Mouse (Mus musculus) B cell, adult (primary cell): ENCODE results near the gene Slc34a3. TPM values are rescaled to one million over a fixed set of nuclear protein-coding genes. Genes with fewer than 3 reads are reported as not detected.

Experiments used
- total RNA-seq: library from RNA; stranded (reverse); gene quantifications from 4 replicates; pipeline ENCODE4 v1.2.4, GENCODE M21; 2023; ENCODE audit not compliant: inconsistent age

The Slc34a3 gene
- not detected in 4 replicates for total RNA-seq

DNA sequence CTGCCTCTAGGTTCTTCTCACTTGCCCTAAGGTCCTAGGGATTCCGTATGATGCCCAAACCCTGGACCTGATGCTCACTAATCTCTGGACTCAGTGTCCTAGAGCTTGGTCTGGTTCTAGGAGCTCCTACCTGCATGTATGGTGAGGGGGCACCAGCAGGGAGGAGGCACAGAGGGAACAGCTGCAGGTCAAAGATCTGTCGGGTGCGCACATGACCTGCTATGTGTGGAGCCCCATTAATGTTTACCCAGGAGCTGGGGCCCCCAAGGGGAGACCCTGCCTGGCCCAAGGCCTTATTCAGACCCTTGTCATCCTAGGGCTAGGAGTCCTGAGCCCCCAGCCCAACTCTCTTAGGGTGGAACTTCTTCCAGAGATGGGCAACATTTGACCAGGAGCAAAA lies at the start of gene Slc34a3:
TSS of gene Slc34a3 (minus strand) at position 315 of the 400 bp plus-strand sequence.

DNA sequence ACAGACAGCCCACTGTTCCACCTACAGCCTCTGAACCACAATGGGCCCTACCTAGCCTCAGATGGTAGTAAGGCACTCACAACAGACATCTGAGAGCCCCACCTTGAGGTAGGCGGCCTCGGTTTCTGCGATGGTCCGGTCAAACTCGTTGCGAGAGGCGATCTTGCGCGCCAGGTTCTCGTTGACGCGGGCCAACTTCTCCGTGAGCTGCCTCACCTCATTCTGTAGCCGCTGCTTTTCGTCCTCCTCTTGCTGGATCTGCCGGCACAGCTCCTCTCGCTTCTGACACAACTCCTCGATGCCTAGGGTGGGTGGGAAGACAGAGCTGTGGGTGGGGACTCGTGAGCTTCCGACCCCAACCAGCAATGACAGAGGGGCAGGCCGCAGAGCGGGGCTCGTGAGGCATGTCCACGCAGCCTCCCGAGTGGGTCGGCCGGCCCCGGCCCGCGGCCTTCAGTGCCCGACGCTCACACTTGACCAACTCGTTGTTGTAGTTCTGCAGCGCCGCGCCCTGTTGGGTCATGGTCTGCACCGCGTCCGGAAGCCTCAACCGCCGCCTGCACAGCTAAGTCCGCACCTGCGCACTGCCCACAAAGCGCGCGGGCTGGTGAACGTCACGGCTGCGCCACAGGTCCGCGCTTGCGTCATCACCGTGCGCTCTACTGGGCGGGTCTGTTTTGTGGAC lies 37.8 kb upstream of the Slc34a3 start, which contains the start of the genes Ssna1 and Anapc2:
TSS of gene Ssna1 (minus strand) at position 612 of the 685 bp plus-strand sequence.
TSS of gene Anapc2 (plus strand) at position 652 of the 685 bp plus-strand sequence.

DNA sequence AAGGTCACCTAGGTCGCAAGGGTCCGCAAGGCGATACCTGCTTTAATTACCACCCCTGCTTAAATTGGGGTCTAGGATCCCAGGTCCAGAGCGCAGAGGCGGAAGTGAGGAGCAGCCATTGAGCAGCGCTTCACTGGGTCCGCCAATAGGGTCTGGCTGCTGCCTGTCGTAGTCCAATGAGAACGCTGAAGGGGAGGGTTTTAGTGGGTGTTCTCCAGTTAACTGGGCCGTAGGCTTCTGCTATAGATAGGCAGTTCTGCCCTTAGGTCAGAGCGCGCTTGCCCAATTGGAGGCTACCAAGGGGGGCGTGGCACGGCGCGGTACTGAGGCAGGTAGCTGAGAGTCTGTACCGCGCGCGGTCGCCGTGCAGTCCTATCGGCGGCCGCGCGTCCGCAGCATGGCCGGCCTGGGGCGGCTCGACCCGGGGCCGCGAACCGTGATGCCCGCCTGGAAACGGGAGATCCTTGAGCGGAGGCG lies 28.2 kb upstream of the Slc34a3 start, which contains the start of gene Tprn:
TSS of gene Tprn (plus strand) at position 328 of the 477 bp plus-strand sequence.

DNA sequence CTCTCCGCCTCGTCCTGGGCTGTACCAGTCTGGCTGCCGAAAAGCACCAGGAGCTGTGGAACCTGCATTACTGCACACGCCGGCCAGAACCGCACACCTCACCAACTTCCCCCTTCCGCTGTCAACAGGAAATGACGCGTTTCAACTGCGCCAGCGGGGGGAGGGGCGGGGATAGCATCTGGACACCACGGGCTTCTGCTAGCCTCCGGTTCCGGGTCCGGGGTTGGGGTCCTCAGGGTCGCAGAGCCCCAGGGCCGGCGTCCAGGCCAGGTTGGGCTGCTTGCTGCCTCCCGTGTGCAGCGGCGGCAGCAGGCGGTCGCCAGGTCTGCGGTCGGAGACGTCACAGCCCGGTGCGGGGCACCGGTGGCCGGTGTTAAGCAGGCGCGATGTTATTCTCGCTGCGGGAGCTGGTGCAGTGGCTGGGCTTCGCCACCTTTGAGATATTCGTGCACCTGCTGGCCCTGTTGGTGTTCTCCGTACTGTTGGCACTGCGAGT lies 21.2 kb upstream of the Slc34a3 start, which contains the start of gene Tmem203:
TSS of gene Tmem203 (plus strand) at position 156 of the 496 bp plus-strand sequence.

DNA sequence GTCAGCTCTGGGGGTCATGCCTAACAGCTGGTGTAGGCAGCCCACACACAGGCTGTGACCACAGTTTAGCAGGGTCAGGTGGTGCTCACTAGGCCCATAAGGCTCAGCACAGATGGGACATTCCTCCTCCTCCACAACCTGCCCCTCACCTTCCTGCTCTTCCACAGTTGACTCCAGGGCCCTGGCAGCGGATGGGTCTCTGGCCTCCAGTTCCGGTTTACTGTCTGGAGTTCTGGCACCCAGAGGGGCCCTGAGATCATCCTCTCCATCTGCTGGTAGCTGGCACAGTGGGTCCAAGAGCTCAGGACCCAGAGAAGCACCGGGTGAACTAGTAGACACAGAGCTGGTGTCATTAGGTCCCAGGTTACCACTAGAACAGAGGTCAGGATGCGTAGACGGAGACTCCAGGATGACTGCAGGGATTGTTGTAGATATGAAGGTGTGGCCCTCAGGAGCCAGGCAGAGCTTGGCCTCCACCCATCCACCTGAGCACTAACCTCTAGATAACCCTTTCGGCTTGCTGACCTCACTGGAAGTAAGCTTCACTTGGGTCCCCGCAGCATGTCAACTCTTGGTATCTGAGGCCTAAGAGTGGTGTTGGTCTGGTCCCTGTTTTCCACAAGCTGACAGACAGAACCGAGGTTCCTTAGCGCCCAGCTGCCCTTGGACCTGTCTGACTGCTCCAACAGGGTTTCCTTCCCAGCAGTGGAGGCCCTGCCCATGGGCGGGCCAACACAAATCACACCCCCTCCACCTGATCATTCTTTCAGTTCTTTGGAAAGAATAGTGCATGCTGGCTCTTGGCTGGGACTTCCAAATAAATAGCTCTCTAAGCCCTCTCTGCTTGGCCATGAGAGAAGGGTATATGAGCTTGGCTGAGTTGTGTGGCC lies 12.3 kb upstream of the Slc34a3 start, which contains the start of gene AL732309.1:
TSS of gene AL732309.1 (minus strand) at position 681 of the 890 bp plus-strand sequence.

DNA sequence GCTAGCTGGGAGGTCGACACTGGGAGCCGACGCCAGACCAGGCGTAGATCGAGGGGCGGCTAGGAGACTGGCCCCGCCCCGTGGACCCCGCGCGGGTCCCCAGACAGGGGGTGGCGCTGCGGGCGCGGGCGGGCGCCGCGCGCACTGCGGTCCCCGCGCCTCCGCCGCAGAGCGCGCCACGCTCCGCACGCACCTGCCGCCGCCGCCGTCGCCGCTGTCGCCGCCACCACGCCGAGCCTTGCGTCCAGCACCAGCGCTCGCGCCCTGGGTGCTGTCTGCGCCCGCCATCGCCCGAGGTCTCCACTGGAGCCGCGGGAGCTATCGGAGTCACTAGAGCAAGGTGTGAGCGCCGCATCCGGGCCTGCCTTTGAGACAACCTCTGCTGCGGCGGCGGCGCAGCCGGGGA lies 7.9 kb upstream of the Slc34a3 start, which contains the start of the genes Rnf208 and Cysrt1:
TSS of gene Rnf208 (plus strand) at position 155 of the 406 bp plus-strand sequence.
TSS of gene Cysrt1 (minus strand) at position 352 of the 406 bp plus-strand sequence.

DNA sequence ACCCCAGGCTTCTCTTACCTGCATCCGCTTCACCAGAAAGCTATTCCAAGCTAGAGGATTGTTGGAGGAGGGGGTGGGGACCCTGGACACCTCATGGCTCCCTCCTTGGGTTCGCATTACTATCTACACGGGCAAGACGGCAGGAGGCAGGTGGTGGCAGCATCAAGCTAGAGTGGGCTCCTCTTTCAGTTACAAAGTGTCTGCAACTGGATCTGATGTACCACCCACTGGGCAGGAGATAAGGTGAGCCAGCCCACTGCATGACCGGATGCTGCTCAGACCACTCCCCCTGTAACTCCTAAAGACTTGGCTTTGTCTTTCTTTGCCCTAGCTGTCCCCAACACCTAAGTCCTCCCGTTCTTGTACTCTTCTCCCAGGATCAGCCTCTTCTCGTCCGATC lies 2.5 kb upstream of the Slc34a3 start, which contains the start of gene Rnf224:
TSS of gene Rnf224 (minus strand) at position 174 of the 400 bp plus-strand sequence.

DNA sequence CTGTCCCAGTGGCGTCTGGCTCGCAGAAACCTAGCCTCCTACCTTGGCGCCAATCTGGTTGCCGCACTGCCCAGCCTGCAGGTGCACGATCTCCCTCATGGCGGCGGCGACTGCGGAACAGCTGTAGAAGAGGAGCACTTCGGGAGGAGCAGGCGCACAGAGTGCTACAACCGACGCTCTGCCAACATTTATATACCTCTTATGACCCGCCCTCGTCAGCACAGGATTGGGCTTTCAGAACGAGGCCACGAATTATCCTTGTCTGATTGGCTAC lies 9.7 kb downstream of the Slc34a3 start, which contains the start of gene Tubb4b:
TSS of gene Tubb4b (minus strand) at position 211 of the 274 bp plus-strand sequence.

DNA sequence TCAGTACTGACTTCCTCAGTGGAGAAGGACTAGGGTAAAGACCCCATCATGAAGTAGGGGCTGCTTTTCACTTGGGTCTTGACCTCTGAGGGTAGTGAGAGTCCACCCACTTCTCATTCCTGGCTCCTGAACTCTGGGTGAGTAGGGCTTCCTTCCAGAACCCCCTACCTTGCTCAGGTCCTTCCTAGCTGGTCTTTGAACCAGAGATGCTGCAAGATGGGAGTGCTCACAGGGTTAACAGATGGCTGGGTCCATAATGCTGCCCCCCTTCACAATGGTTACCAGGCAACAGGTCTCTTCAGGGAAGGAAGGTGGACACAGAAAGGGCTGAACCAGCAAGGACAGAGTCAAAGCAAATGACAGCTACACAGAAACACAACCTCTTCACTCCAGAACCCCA lies 15.7 kb downstream of the Slc34a3 start, which contains the start of gene Fam166a:
TSS of gene Fam166a (plus strand) at position 301 of the 400 bp plus-strand sequence.

DNA sequence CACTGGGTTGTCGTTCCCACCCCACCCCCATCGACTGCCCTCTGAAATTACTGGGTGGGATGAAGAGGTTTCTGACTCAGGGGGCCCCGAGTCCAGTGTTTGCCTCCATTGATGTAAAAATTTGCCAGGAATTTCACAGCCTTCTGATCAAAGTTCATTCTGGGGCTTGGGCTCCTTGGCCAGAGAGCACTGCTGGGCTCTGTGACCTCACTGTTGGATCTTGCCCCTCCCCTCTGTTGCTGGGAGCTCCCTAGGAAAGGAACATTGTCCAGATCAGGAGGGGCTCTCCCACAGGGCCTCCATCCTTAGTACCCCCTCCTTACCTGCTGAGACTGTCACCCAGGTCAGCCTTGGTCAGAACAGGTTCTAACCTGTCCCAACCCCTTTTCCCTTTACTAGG lies 19.7 kb downstream of the Slc34a3 start, which contains the start of gene Stpg3:
TSS of gene Stpg3 (minus strand) at position 194 of the 400 bp plus-strand sequence.

DNA sequence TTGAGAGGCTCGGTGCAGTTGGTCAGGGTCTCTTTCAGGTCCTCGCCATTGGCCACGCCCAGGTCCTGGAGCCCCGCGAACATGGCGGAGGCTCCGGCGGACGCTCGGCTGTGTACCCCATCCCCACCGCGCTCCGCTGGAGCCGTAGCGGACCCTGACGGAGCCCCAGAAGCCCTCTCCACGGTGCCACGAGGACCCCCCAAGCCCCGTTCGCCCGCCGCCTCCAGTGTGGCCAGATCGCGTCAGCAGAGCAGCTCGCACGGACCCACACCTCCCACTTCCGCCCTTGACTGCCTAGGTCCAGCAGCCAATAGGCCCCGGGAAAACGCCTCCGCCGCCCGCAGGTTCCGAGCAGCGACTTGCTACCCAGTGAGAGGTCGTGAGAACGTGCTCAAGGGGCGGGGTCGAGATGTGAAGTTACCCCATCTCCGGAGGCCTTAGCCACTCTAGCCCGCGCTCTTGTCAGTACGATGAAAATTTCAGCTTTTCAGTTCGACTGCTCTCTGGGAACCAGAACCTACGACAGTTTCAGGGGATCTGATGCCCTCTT lies 23.0 kb downstream of the Slc34a3 start, which contains the start of gene Nelfb:
TSS of gene Nelfb (minus strand) at position 369 of the 550 bp plus-strand sequence.

DNA sequence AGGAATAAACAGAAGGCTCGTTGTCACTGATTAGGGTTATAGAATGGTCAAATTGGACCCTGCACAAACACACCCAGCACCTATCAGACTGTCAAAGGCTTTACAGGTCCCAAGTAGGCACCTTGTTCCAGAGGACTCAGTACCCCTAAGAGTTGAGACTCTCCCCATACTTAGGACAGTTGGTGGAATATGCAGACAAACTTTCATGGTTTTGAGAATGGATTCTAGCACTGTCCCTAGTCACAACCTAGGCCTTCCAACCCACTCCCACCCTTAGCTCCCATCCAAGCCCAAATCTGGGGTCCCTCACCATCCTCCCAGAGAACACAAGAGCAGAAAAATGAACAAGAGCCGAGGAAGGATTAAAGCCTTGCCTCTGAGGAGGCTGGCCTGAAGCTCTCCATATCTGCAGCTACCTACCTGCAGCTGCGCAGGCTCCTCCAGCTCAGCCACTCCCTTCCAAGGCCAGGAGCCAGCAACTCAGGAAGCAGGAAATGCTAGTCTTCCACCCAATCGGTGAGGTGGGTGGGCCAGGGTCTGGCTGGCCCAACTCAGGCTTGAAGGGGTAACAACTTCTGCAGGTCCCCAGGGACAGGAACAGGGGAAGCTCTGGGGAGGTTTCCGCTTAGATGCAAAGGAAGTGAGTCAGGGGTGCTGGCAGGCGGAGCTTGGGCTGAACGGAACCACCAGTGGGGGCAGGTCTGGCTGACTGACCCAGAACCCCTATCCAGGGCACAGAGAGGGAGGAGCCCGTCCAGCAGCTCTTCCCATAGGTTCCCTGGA lies 37.8 kb downstream of the Slc34a3 start, which contains the start of gene Tor4a:
TSS of gene Tor4a (minus strand) at position 715 of the 783 bp plus-strand sequence.

DNA sequence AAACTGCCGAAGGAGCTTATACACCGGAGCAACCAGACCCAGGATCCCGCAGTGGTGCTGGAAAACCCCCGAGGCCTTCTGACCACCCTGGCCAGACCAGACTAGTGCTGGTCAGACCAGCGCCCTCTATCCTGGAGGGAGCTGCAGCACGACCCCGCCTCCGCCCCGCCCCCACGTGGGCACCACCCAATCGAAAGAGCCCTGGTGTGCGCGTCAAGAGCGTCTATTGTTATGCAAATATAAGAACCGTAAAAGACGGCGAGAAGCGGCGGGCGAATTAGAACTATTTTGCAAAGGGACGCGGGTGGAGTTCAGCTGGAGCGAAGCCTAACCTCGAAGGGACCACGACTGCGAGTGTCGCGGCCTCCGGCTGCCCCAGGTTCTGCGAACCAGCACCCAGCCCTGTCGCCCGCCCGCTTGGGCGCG lies 53.7 kb downstream of the Slc34a3 start, which contains the start of gene Nrarp:
TSS of gene Nrarp (plus strand) at position 281 of the 426 bp plus-strand sequence.

Other genes starting within 250 kb of the Slc34a3 start
- gene Nsmf, start 180.0 kb downstream of the Slc34a3 start, total RNA-seq = 39.7 to 51.9 TPM (median 44.9 TPM) in 4 replicates
- not detected in 4 replicates for gene Entpd8, start 154.1 kb downstream of the Slc34a3 start, total RNA-seq
- gene Noxa1, start 139.2 kb downstream of the Slc34a3 start, total RNA-seq = not detected in 4 replicates
- 5.3 to 6.8 TPM (median 6.0 TPM) in 4 replicates for gene Nrarp, start 53.6 kb downstream of the Slc34a3 start, total RNA-seq
- 28.8 to 32.8 TPM (median 31.4 TPM) in 4 replicates for gene Tor4a, start 37.5 kb downstream of the Slc34a3 start, total RNA-seq
- 71.2 to 97.5 TPM (median 84.8 TPM) in 4 replicates for gene Nelfb, start 22.9 kb downstream of the Slc34a3 start, total RNA-seq
- not detected in 4 replicates for gene Stpg3, start 19.7 kb downstream of the Slc34a3 start, total RNA-seq
- gene Fam166a, start 15.6 kb downstream of the Slc34a3 start, total RNA-seq = not detected in 4 replicates
- 114 to 127 TPM (median 119 TPM) in 4 replicates for gene Tubb4b, start 9.7 kb downstream of the Slc34a3 start, total RNA-seq
- gene Rnf224, start 2.4 kb upstream of the Slc34a3 start, total RNA-seq = not detected in 4 replicates
- gene Rnf208, start 7.9 kb upstream of the Slc34a3 start, total RNA-seq = 0.51 TPM in 1 of 4 replicates, not detected in the others
- not detected in 4 replicates for gene Cysrt1, start 8.1 kb upstream of the Slc34a3 start, total RNA-seq
- gene AL732309.1, start 12.5 kb upstream of the Slc34a3 start, total RNA-seq = 6.2 to 11.8 TPM (median 9.7 TPM) in 4 replicates
- 17.0 to 23.1 TPM (median 22.3 TPM) in 4 replicates for gene Tmem203, start 21.1 kb upstream of the Slc34a3 start, total RNA-seq
- gene Tprn, start 28.3 kb upstream of the Slc34a3 start, total RNA-seq = 11.7 to 16.8 TPM (median 12.7 TPM) in 4 replicates
- gene Ssna1, start 38.1 kb upstream of the Slc34a3 start, total RNA-seq = 36.2 to 41.2 TPM (median 39.2 TPM) in 4 replicates
- gene Anapc2, start 38.1 kb upstream of the Slc34a3 start, total RNA-seq = 99.6 to 125 TPM (median 108 TPM) in 4 replicates
- gene Tmem210, start 53.8 kb upstream of the Slc34a3 start, total RNA-seq = not detected in 4 replicates
- gene Lrrc26, start 55.6 kb upstream of the Slc34a3 start, total RNA-seq = not detected in 4 replicates
- not detected in 4 replicates for gene Grin1, start 84.8 kb upstream of the Slc34a3 start, total RNA-seq
- 38.3 to 49.0 TPM (median 42.3 TPM) in 4 replicates for gene Man1b1, start 98.0 kb upstream of the Slc34a3 start, total RNA-seq
- gene Dpp7, start 122.0 kb upstream of the Slc34a3 start, total RNA-seq = 34.8 to 44.7 TPM (median 42.3 TPM) in 4 replicates
- 29.6 to 32.3 TPM (median 30.7 TPM) in 4 replicates for gene Uap1l1, start 131.3 kb upstream of the Slc34a3 start, total RNA-seq
- 0.94 to 1.4 TPM (median 1.1 TPM) in 4 replicates for gene Sapcd2, start 138.0 kb upstream of the Slc34a3 start, total RNA-seq
- gene Entpd2, start 161.5 kb upstream of the Slc34a3 start, total RNA-seq = not detected in 4 replicates
- gene Npdc1, start 165.0 kb upstream of the Slc34a3 start, total RNA-seq = not detected in 4 replicates
- 0.24 TPM in 1 of 4 replicates, not detected in the others for gene Fut7, start 188.9 kb upstream of the Slc34a3 start, total RNA-seq
- 36.8 to 44.5 TPM (median 42.0 TPM) in 4 replicates for gene Abca2, start 194.3 kb upstream of the Slc34a3 start, total RNA-seq
- 0.80 TPM in 1 of 4 replicates, not detected in the others for gene Clic3, start 222.5 kb upstream of the Slc34a3 start, total RNA-seq
- 111 to 124 TPM (median 114 TPM) in 4 replicates for gene Paxx, start 226.7 kb upstream of the Slc34a3 start, total RNA-seq
- not detected in 4 replicates for gene Ptgds, start 235.7 kb upstream of the Slc34a3 start, total RNA-seq